Mouse (Mus musculus) ES-Bruce4 (cell line): ENCODE measurements around the gene Jtb.

Experiments used
- CTCF ChIP-seq: IDR thresholded peaks from one replicate; pipeline ENCODE4 v1.8.1; 2011; ENCODE audit warnings: low read depth, low read length
- POLR2A ChIP-seq: IDR thresholded peaks from one replicate; pipeline ENCODE4 v1.8.1; 2011; ENCODE audit warnings: low read length; ENCODE audit not compliant: insufficient read depth

- no peak for TF ChIP-seq POLR2A
- TF ChIP-seq CTCF: no peak
Observed at GRCm38 (mm10) chr3:90258521-90258920, 27.1 kb downstream of the Jtb start.
